Mouse (Mus musculus): ENCODE data around the gene 1700074P13Rik. TPM values are rescaled to one million over a fixed set of nuclear protein-coding genes. Genes with fewer than 3 reads are reported as not detected.

Gene 1700074P13Rik
- total and polyA plus RNA-seq, 2 experiments = not detected

DNA sequence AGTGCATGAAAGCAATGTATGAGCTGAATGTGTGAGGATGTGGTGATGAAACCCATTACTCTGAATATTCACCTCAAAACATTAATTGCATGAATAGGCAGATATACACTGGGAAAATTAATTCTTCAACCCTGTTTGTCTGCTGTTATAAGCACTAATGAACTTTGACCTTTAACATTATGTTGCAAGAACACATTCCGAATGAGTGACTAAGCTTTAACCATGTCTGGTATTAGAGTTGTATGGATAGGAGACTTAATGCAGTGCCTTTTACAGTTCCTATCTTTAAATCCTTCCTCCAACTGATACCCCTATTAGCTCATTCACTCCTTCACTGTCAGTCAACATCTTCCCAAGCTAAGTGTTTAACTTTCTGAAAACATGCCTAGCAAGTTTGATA, 45.6 kb downstream of the 1700074P13Rik start:
- Histone ChIP-seq H3K4me3 (ENCODE audit: insufficient read depth, low read depth, low read length) (no peak overlapping the region), H3K27me3 (ENCODE audit: control insufficient read depth, insufficient read depth, low read length) (no peaks in the 10 kb centered on the region), H3K9ac (ENCODE audit: low read depth, low read length) (no peak overlapping the region), H3K4me1 (ENCODE audit: control insufficient read depth, insufficient read depth, low read length) (peaks cover 6% of the 10 kb centered on the region; the same call in 1 of the 2 replicates), H3K27ac (replicated peaks; ENCODE audit: insufficient read depth, low read depth, low read length) (no peak overlapping the region), H3K36me3 (ENCODE audit: control insufficient read depth, insufficient read depth, low read length) (no peaks in the 10 kb centered on the region), H3K79me2 (ENCODE audit: control insufficient read depth, insufficient read depth, low read length) (no peaks in the 10 kb centered on the region)
- WGBS = 9% methylated on average over 1 of the region's 1 CpGs
- peak; percentile 84 for DNase-seq (ENCODE audit: extremely low read depth, low read depth, low spot score)
- no peak for TF ChIP-seq POLR2A (IDR thresholded peaks at IDR 0.05; ENCODE audit: extremely low read depth, insufficient read depth, low read length)
- no peak for TF ChIP-seq CTCF (IDR thresholded peaks at IDR 0.05; ENCODE audit: low read depth, low read length)

DNA sequence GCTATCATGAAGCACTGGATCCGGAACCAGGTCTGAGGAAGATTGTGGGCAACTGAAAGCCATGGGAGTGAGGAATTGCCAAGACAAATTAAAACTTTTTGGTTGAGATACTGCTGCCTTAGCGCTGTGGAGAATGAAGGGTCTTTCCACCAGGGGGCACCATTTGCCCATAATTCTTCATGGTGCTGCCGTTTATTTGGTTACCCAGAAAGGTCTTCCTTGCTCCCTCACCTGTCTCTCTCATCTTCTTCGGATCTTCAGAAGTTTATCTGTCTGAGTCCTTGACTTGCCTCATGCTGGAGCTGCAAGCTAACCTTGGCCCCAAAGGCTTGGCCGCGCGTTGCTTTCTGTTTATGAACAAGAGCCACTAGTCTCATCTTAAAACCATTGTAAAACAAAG, 46.8 kb downstream of the 1700074P13Rik start:
- no peak overlapping the region for H3K9ac ChIP-seq (ENCODE audit: low read depth, low read length)
- peak; percentile 46 for DNase-seq (ENCODE audit: extremely low read depth, low read depth, low spot score)
- TF ChIP-seq CTCF (IDR thresholded peaks at IDR 0.05; ENCODE audit: low read depth, low read length) = peak; percentile 55
- no peak for TF ChIP-seq POLR2A (IDR thresholded peaks at IDR 0.05; ENCODE audit: extremely low read depth, insufficient read depth, low read length)
- H3K4me3 ChIP-seq (ENCODE audit: insufficient read depth, low read depth, low read length) = no peak overlapping the region
- WGBS = 39% methylated on average over 7 of the region's 7 CpGs
- no peak overlapping the region for H3K27ac ChIP-seq (replicated peaks; ENCODE audit: insufficient read depth, low read depth, low read length)
- H3K36me3 ChIP-seq (ENCODE audit: control insufficient read depth, insufficient read depth, low read length) = no peaks in the 10 kb centered on the region
- no peaks in the 10 kb centered on the region for H3K27me3 ChIP-seq (ENCODE audit: control insufficient read depth, insufficient read depth, low read length)
- H3K79me2 ChIP-seq (ENCODE audit: control insufficient read depth, insufficient read depth, low read length) = no peaks in the 10 kb centered on the region
- peaks cover 6% of the 10 kb centered on the region; the same call in 1 of the 2 replicates for H3K4me1 ChIP-seq (ENCODE audit: control insufficient read depth, insufficient read depth, low read length)

DNA sequence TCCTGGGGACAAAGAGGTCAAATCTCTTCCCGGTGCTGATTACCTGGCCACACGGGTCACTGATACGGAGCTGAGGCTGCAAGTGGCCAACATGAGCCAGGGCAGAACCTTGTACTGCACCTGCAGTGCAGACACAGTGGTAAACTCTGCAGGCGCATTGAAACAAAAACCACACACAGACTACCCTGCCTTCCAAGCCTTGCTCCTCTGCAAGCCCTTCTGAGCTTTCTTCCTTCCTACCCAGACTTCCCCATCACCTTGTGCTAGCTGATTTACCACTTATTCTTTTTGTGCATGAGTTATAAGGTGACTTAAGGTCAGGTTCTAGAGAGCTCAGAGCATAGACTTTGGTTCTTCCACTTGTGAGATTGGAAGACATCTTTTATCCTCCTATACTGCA, 48.6 kb downstream of the 1700074P13Rik start:
- H3K79me2 ChIP-seq (ENCODE audit: control insufficient read depth, insufficient read depth, low read length) = no peaks in the 10 kb centered on the region
- H3K4me3 ChIP-seq (ENCODE audit: insufficient read depth, low read depth, low read length) = no peak overlapping the region
- H3K36me3 ChIP-seq (ENCODE audit: control insufficient read depth, insufficient read depth, low read length) = no peaks in the 10 kb centered on the region
- H3K4me1 ChIP-seq (ENCODE audit: control insufficient read depth, insufficient read depth, low read length) = peaks cover 6% of the 10 kb centered on the region; the same call in 1 of the 2 replicates
- no peak for DNase-seq (ENCODE audit: extremely low read depth, low read depth, low spot score)
- H3K9ac ChIP-seq (ENCODE audit: low read depth, low read length) = no peak overlapping the region
- no peaks in the 10 kb centered on the region for H3K27me3 ChIP-seq (ENCODE audit: control insufficient read depth, insufficient read depth, low read length)
- TF ChIP-seq POLR2A (IDR thresholded peaks at IDR 0.05; ENCODE audit: extremely low read depth, insufficient read depth, low read length) (no peak), CTCF (IDR thresholded peaks at IDR 0.05; ENCODE audit: low read depth, low read length) (no peak)
- 61% methylated on average over 4 of the region's 4 CpGs for WGBS
- no peak overlapping the region for H3K27ac ChIP-seq (replicated peaks; ENCODE audit: insufficient read depth, low read depth, low read length)

DNA sequence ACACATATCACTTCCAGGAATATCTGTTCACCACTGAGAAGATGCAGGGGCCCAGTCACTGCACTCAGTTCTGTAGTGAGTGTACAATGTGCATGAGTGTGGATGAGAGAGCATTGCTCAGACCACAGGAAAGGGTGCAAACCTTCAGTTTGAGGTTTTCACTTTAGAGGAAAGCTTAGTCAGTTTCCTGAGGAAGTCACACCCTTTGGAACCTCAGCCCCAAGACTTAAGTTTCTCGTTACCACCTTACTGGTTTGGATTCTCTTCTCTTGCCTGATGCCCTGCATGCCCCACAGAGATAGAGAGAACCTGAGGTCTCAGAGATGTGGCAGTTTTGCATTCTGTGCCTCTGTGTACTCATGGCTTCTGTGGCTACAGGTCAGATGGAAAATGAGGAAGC, 49.4 kb downstream of the 1700074P13Rik start:
- peak; percentile 14 for DNase-seq (ENCODE audit: extremely low read depth, low read depth, low spot score)
- WGBS = 67% methylated on average over 1 of the region's 1 CpGs
- H3K4me1 ChIP-seq (ENCODE audit: control insufficient read depth, insufficient read depth, low read length) = peaks cover 6% of the 10 kb centered on the region; the same call in 1 of the 2 replicates
- H3K79me2 ChIP-seq (ENCODE audit: control insufficient read depth, insufficient read depth, low read length) = no peaks in the 10 kb centered on the region
- H3K27ac ChIP-seq (replicated peaks; ENCODE audit: insufficient read depth, low read depth, low read length) = no peak overlapping the region
- H3K9ac ChIP-seq (ENCODE audit: low read depth, low read length) = no peak overlapping the region
- H3K36me3 ChIP-seq (ENCODE audit: control insufficient read depth, insufficient read depth, low read length) = no peaks in the 10 kb centered on the region
- TF ChIP-seq POLR2A (IDR thresholded peaks at IDR 0.05; ENCODE audit: extremely low read depth, insufficient read depth, low read length) (no peak), CTCF (IDR thresholded peaks at IDR 0.05; ENCODE audit: low read depth, low read length) (no peak)
- H3K4me3 ChIP-seq (ENCODE audit: insufficient read depth, low read depth, low read length) = no peak overlapping the region
- H3K27me3 ChIP-seq (ENCODE audit: control insufficient read depth, insufficient read depth, low read length) = no peaks in the 10 kb centered on the region

DNA sequence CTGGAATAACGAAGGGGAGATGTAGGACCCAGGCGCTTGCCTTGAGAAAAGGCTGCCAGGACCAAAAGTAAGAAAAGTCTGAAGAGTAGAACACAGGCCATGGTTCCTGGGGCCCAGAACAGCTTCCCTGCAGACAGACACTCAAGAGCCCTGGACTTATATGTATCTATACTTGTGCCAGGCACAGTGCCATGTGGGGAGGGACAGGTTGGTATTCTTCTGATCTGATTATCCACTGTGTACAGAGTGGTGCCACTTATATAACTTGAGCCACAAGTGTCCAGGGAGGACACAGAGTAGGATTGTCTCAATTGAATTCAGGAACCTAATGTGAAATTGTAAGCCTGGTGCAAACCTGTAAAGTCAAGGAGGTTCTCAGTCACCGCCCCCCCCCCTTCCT, 53.0 kb downstream of the 1700074P13Rik start, which contains the start of gene Moxd2:
Moxd2 (minus strand) TSS at position 101 of the 400 bp plus-strand sequence.
- Histone ChIP-seq H3K9ac (ENCODE audit: low read depth, low read length) (no peak within 1 kb of the TSS), H3K36me3 (ENCODE audit: control insufficient read depth, insufficient read depth, low read length) (no peaks in the 10 kb centered on the region), H3K27me3 (ENCODE audit: control insufficient read depth, insufficient read depth, low read length) (no peaks in the 10 kb centered on the region), H3K27ac (replicated peaks; ENCODE audit: insufficient read depth, low read depth, low read length) (no peak within 1 kb of the TSS), H3K79me2 (ENCODE audit: control insufficient read depth, insufficient read depth, low read length) (no peaks in the 10 kb centered on the region), H3K4me3 (ENCODE audit: insufficient read depth, low read depth, low read length) (no peak within 1 kb of the TSS), H3K4me1 (ENCODE audit: control insufficient read depth, insufficient read depth, low read length) (no peaks in the 10 kb centered on the region)
- WGBS = 92% methylated on average over 3 of the region's 3 CpGs
- no peak for DNase-seq (ENCODE audit: extremely low read depth, low read depth, low spot score)
- TF ChIP-seq CTCF (IDR thresholded peaks at IDR 0.05; ENCODE audit: low read depth, low read length) (no peak), POLR2A (IDR thresholded peaks at IDR 0.05; ENCODE audit: extremely low read depth, insufficient read depth, low read length) (no peak)

Other genes with a start within 250 kb of the 1700074P13Rik start
- not detected in 2 replicates for gene Moxd2, start 53.1 kb downstream of the 1700074P13Rik start, total RNA-seq (2014; rRNA removed)
- not detected in 2 replicates for gene Moxd2, start 53.1 kb downstream of the 1700074P13Rik start, polyA plus RNA-seq (2012; rRNA removed)
- not detected in 2 replicates for gene Prss58, start 40.2 kb downstream of the 1700074P13Rik start, total RNA-seq (2014; rRNA removed)
- not detected in 2 replicates for gene Prss58, start 40.2 kb downstream of the 1700074P13Rik start, polyA plus RNA-seq (2012; rRNA removed)
- gene Gm4744, start 11.3 kb upstream of the 1700074P13Rik start, total RNA-seq (2014; rRNA removed) = not detected in 2 replicates
- gene Gm4744, start 11.3 kb upstream of the 1700074P13Rik start, polyA plus RNA-seq (2012; rRNA removed) = not detected in 2 replicates
- not detected in 2 replicates for gene 1810009J06Rik, start 24.2 kb upstream of the 1700074P13Rik start, total RNA-seq (2014; rRNA removed)
- not detected in 2 replicates for gene 1810009J06Rik, start 24.2 kb upstream of the 1700074P13Rik start, polyA plus RNA-seq (2012; rRNA removed)
- not detected in 2 replicates for gene Gm2663, start 58.9 kb upstream of the 1700074P13Rik start, total RNA-seq (2014; rRNA removed)
- not detected in 2 replicates for gene Gm2663, start 58.9 kb upstream of the 1700074P13Rik start, polyA plus RNA-seq (2012; rRNA removed)
- 8.5 and 43.8 TPM in 2 replicates for gene 2210010C04Rik, start 95.0 kb upstream of the 1700074P13Rik start, total RNA-seq (2014; rRNA removed)
- 0.22 and 0.25 TPM in 2 replicates for gene 2210010C04Rik, start 95.0 kb upstream of the 1700074P13Rik start, polyA plus RNA-seq (2012; rRNA removed)